Mouse (Mus musculus) CH12.LX (cell line): ENCODE results near the gene Rint1.

Experiments used
- BHLHE40 ChIP-seq: IDR thresholded peaks from 2 replicates; pipeline ENCODE4 v1.6.1; 2011; ENCODE audit warnings: mild to moderate bottlenecking, low read depth, low read length, improper control_type of control experiment
- CHD2 ChIP-seq: IDR thresholded peaks from 2 replicates; pipeline ENCODE4 v1.6.1; 2011; ENCODE audit warnings: low read length, improper control_type of control experiment
- CTCF ChIP-seq, 2 experiments: IDR thresholded peaks in 1 of 2; conservative IDR thresholded peaks in 1 of 2; 2 replicates each; pipeline ENCODE4 v1.5.1; 2011 to 2012; ENCODE audit warnings: low read depth in 2 of 2, low read length in 2 of 2, improper control_type of control experiment in 1 of 2, inconsistent platforms in 1 of 2, mild to moderate bottlenecking in 1 of 2, moderate library complexity in 1 of 2
- EP300 ChIP-seq: IDR thresholded peaks from 2 replicates; pipeline ENCODE4 v1.6.1; 2011; ENCODE audit warnings: low read length, improper control_type of control experiment
- HCFC1 ChIP-seq: IDR thresholded peaks from 2 replicates; pipeline ENCODE4 v1.6.1; 2012; ENCODE audit warnings: low read depth, mild to moderate bottlenecking, inconsistent platforms, low read length, improper control_type of control experiment
- MAX ChIP-seq: IDR thresholded peaks from 2 replicates; pipeline ENCODE4 v1.6.1; 2011; ENCODE audit warnings: low read length, improper control_type of control experiment
- MYC ChIP-seq: IDR thresholded peaks from 2 replicates; pipeline ENCODE4 v1.6.1; 2011; ENCODE audit warnings: low read depth, mild to moderate bottlenecking, improper control_type of control experiment, low read length
- NELFE ChIP-seq: IDR thresholded peaks from 2 replicates; pipeline ENCODE4 v1.6.1; 2011; ENCODE audit warnings: low read depth, low read length, improper control_type of control experiment
- NRF1 ChIP-seq: IDR thresholded peaks from 2 replicates; pipeline ENCODE4 v1.6.1; 2014; ENCODE audit warnings: low read depth, mild to moderate bottlenecking, inconsistent platforms, low read length, improper control_type of control experiment, moderate library complexity
- POLR2A ChIP-seq: IDR thresholded peaks from 2 replicates; pipeline ENCODE4 v1.6.1; 2011; ENCODE audit warnings: low read depth, mild to moderate bottlenecking, improper control_type of control experiment, low read length
- POLR2AphosphoS2 ChIP-seq: IDR thresholded peaks from 2 replicates; pipeline ENCODE4 v1.6.1; 2011; ENCODE audit warnings: low read depth, low read length, improper control_type of control experiment
- USF1 ChIP-seq: IDR thresholded peaks from 2 replicates; pipeline ENCODE4 v1.6.1; 2014; ENCODE audit warnings: low read depth, mild to moderate bottlenecking, inconsistent platforms, low read length, improper control_type of control experiment
- ZC3H11A ChIP-seq: IDR thresholded peaks from 2 replicates; pipeline ENCODE4 v1.6.1; 2012; ENCODE audit warnings: low read depth, mild to moderate bottlenecking, inconsistent platforms, low read length, improper control_type of control experiment

DNA sequence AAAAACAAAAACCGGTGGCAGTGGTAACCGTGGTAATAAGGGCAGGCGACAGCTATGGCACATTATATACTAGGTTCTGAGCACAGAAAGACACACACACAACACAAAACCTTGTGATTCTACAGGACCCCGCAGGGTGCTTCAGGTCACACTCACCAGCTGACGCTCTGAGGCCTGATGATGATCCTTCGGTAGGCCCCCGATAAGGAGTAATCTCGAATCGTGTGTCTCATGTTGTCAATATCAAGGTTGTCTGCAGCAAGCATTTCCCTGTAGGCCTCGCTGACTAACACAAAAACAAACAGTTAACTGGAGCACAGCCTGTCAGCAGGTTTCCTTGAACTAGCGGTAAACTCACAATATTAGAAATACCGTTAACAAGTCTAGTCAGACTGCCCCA lies 44.2 kb upstream of the Rint1 start:
- TF ChIP-seq MYC (no peak), POLR2AphosphoS2 (no peak), NRF1 (no peak), HCFC1 (no peak), ZC3H11A (no peak), POLR2A (no peak), NELFE (no peak), BHLHE40 (no peak), USF1 (no peak), MAX (no peak), CTCF (conservative IDR thresholded peaks at IDR 0.05 in 1 of 2, IDR thresholded peaks at IDR 0.05 in 1 of 2; ENCODE audit: low read depth in 2 of 2, low read length in 2 of 2) (no peak), EP300 (no peak), CHD2 (no peak)
